Mouse (Mus musculus) hindbrain, postnatal 0 days (tissue): ENCODE results near the gene Cdyl. TPM values are rescaled to one million over a fixed set of nuclear protein-coding genes. Genes with fewer than 3 reads are reported as not detected.
A peak's percentile ranks its signal among the peaks of the same experiment; 100 is the strongest.

Source experiments
- ATAC-seq: fragments of 200-750 bp; cut with Nextera tagmentation; 2 replicates; pipeline ENCODE4 v1.8.0; 2017; ENCODE audit warnings: mild to moderate bottlenecking, moderate TSS enrichment, moderate library complexity
- DNase-seq: peaks from one replicate; pipeline ENCODE4 v3.0.0-alpha.2; 2015; ENCODE audit warnings: low spot score
- H3K27ac ChIP-seq: fragments of 300-500 bp; sonication (generic); 2 replicates; pipeline ENCODE4 v1.5.1; 2014; ENCODE audit warnings: mild to moderate bottlenecking
- H3K27me3 ChIP-seq: fragments of 300-500 bp; sonication (generic); 2 replicates; pipeline ENCODE4 v1.6.1; 2014; ENCODE audit warnings: low read length, mixed read lengths; ENCODE audit not compliant: insufficient read depth
- H3K36me3 ChIP-seq: fragments of 300-500 bp; sonication (generic); 2 replicates; pipeline ENCODE4 v1.6.1; 2014; ENCODE audit warnings: low read length, mixed read lengths; ENCODE audit not compliant: insufficient read depth
- H3K4me1 ChIP-seq: fragments of 300-500 bp; sonication (generic); 2 replicates; pipeline ENCODE4 v1.6.1; 2014; ENCODE audit warnings: antibody characterized with exemption, low read length, mixed read lengths; ENCODE audit not compliant: insufficient read depth
- H3K4me2 ChIP-seq: fragments of 300-500 bp; sonication (generic); 2 replicates; pipeline ENCODE4 v1.6.1; 2014; ENCODE audit warnings: low read depth, mild to moderate bottlenecking, low read length, moderate library complexity, mixed read lengths
- H3K4me3 ChIP-seq: fragments of 300-500 bp; sonication (generic); 2 replicates; pipeline ENCODE4 v1.5.1; 2014; ENCODE audit warnings: low read length
- H3K9ac ChIP-seq: fragments of 300-500 bp; sonication (generic); replicated peaks from 2 replicates; pipeline ENCODE4 v1.6.1; 2014; ENCODE audit warnings: mild to moderate bottlenecking, low read length, moderate library complexity, mixed read lengths
- H3K9me3 ChIP-seq: fragments of 300-500 bp; sonication (generic); 2 replicates; pipeline ENCODE4 v1.6.1; 2016; ENCODE audit warnings: low read length, mixed read lengths
- CTCF ChIP-seq: IDR thresholded peaks from 2 replicates; pipeline ENCODE4 v1.5.1; 2016; ENCODE audit warnings: antibody characterized with exemption, control low read depth, low read depth
- WGBS: fragments of 180-500 bp; shearing (Covaris S2); extraction: QIAGEN DNeasy Blood & Tissue Kit; methylation state at CpG from one replicate; pipeline ENCODE4 v1.1.7; 2014; 5-methylcytosine and 5-hydroxymethylcytosine counted together
- polyA plus RNA-seq: library from polyadenylated mRNA; unstranded; fragments of >200 nt; fragmentation: Nextera tagmentation; extraction: Ambion mirVana; gene quantifications from 2 replicates; pipeline ENCODE4 v1.2.1, GENCODE M21; 2015
- total RNA-seq: library from RNA; depleted of rRNA; stranded (reverse); fragments of >200 nt; gene quantifications from 2 replicates; pipeline ENCODE4 v1.2.3, GENCODE M21; 2014

Gene Cdyl
- total and polyA plus RNA-seq, 2 experiments from 2014 or later: 4.4 to 7.6 TPM

DNA sequence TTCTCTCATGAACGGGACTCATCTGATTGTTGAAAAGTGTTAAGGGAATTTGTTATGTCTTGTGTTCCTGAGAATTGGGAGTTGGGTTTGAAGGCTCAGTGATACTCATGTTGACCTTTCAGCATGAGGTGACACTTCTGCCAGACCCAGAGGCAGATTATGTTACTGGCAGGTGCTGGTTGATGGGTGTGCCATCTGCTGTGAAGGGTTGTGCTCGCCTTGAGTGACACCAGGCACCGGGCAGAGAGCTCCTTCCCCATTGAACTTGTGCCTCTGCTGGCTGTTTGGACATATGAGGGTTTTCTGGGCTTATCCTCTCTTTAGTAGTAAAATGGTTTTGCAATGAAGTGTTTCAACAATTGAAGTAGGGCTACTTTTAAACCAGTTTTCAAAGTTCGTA, 135.1 kb downstream of the Cdyl start:
- ATAC-seq: no peak
- H3K4me2 ChIP-seq: no peak overlapping the region
- TF ChIP-seq CTCF: no peak
- H3K36me3 ChIP-seq: no peaks in the 10 kb centered on the region
- no peak overlapping the region for H3K9ac ChIP-seq
- no peak for DNase-seq
- H3K4me3 ChIP-seq: no peak overlapping the region
- no peak overlapping the region for H3K27ac ChIP-seq
- H3K27me3 ChIP-seq: no peaks in the 10 kb centered on the region
- H3K9me3 ChIP-seq: no peaks in the 10 kb centered on the region
- peaks cover 3% of the 10 kb centered on the region for H3K4me1 ChIP-seq
- 78% methylated on average over 4 of the region's 4 CpGs for WGBS

DNA sequence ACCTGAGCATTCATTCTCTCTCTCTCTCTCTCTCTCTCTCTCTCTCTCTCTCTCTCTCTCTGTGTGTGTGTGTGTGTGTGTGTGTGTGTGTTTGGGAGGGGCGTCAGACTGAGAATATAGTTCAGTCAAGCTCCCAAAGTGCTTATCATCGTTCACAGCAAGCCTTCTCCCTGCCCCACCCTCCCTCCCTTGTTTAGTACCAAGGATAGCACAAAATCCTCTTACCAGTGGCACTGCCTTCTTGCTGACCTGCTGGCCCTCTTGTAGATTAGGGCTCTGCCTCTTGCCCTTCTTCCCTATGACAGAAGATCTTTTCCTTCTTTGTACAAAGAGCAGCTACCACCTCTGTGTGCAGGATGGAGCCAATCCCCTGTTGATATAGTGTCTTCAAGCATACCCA, 136.3 kb downstream of the Cdyl start:
- no peak overlapping the region for H3K9ac ChIP-seq
- no peaks in the 10 kb centered on the region for H3K36me3 ChIP-seq
- no peak overlapping the region for H3K4me3 ChIP-seq
- no peak overlapping the region for H3K4me2 ChIP-seq
- no peak for DNase-seq
- no peaks in the 10 kb centered on the region for H3K9me3 ChIP-seq
- no peaks in the 10 kb centered on the region for H3K27me3 ChIP-seq
- H3K4me1 ChIP-seq: peaks cover 3% of the 10 kb centered on the region
- no peak overlapping the region for H3K27ac ChIP-seq
- ATAC-seq: no peak
- TF ChIP-seq CTCF: no peak
- WGBS: 47% methylated on average over 2 of the region's 2 CpGs

- Histone ChIP-seq H3K4me3 (no peak overlapping the region), H3K4me2 (no peak overlapping the region), H3K4me1 (peaks cover 3% of the 10 kb centered on the region), H3K9me3 (no peaks in the 10 kb centered on the region), H3K27me3 (no peaks in the 10 kb centered on the region), H3K9ac (no peak overlapping the region), H3K36me3 (no peaks in the 10 kb centered on the region), H3K27ac (no peak overlapping the region)
- 48% methylated on average over 4 of the region's 4 CpGs for WGBS
- no peak for TF ChIP-seq CTCF
- ATAC-seq (no peak), DNase-seq (no peak)
Observed at GRCm38 (mm10) chr13:35796352-35796751, 136.7 kb downstream of the Cdyl start.

- DNase-seq (no peak), ATAC-seq (no peak)
- no peaks in the 10 kb centered on the region for H3K27me3 ChIP-seq
- H3K4me3 ChIP-seq: no peak overlapping the region
- no peak for TF ChIP-seq CTCF
- no peaks in the 10 kb centered on the region for H3K9me3 ChIP-seq
- H3K9ac ChIP-seq: no peak overlapping the region
- no peak overlapping the region for H3K4me2 ChIP-seq
- no peak overlapping the region for H3K27ac ChIP-seq
- 90% methylated on average over 13 of the region's 13 CpGs for WGBS
- H3K4me1 ChIP-seq: peaks cover 3% of the 10 kb centered on the region
- H3K36me3 ChIP-seq: no peaks in the 10 kb centered on the region
Observed at GRCm38 (mm10) chr13:35797811-35798522, 138.3 kb downstream of the Cdyl start.

GRCm38 (mm10) chr13:35798645-35799044, 139.0 kb downstream of the Cdyl start:
- no peaks in the 10 kb centered on the region for H3K36me3 ChIP-seq
- DNase-seq: peak; percentile 57
- peak; percentile 69 for TF ChIP-seq CTCF
- H3K9ac ChIP-seq: no peak overlapping the region
- H3K9me3 ChIP-seq: no peaks in the 10 kb centered on the region
- H3K4me3 ChIP-seq: no peak overlapping the region
- no peak overlapping the region for H3K4me2 ChIP-seq
- peaks cover 3% of the 10 kb centered on the region for H3K4me1 ChIP-seq
- peak; percentile 32; the same call in 1 of the 2 replicates for ATAC-seq
- H3K27me3 ChIP-seq: no peaks in the 10 kb centered on the region
- WGBS: 67% methylated on average over 9 of the region's 9 CpGs
- H3K27ac ChIP-seq: no peak overlapping the region

DNA sequence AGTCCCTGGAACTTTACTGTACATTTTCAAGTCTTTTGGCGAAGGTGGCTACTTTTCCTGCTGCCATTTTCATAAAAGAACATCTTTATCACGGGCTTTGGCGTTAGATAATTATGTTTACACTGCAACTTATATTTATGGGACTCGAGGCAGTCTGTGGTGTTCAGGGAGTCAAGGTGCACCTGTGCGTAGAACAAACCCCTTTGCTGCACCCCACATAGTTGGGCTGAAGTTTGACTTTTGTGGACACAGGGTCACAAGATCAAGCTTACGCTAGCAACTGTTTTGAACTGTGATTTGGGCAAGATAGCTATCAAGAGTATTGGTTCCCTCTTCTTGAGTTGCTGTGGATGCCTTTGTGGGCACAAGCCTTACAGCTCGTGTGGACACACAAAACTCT, 140.6 kb downstream of the Cdyl start:
- H3K4me3 ChIP-seq: no peak overlapping the region
- H3K9me3 ChIP-seq: no peaks in the 10 kb centered on the region
- DNase-seq: no peak
- 91% methylated on average over 7 of the region's 7 CpGs for WGBS
- H3K36me3 ChIP-seq: no peaks in the 10 kb centered on the region
- TF ChIP-seq CTCF: no peak
- no peaks in the 10 kb centered on the region for H3K27me3 ChIP-seq
- H3K4me1 ChIP-seq: no peaks in the 10 kb centered on the region
- H3K9ac ChIP-seq: no peak overlapping the region
- no peak overlapping the region for H3K27ac ChIP-seq
- no peak overlapping the region for H3K4me2 ChIP-seq
- ATAC-seq: no peak

GRCm38 (mm10) chr13:35805727-35806126, 146.1 kb downstream of the Cdyl start:
- ATAC-seq: no peak
- no peak overlapping the region for H3K9ac ChIP-seq
- no peak overlapping the region for H3K4me2 ChIP-seq
- H3K36me3 ChIP-seq: no peaks in the 10 kb centered on the region
- H3K9me3 ChIP-seq: no peaks in the 10 kb centered on the region
- H3K4me3 ChIP-seq: no peak overlapping the region
- 0 out of 2 replicates have a peak, but pooled peaks cover 2% of the 10 kb centered on the region for H3K4me1 ChIP-seq
- no peak for DNase-seq
- no peak for TF ChIP-seq CTCF
- 41% methylated on average over 3 of the region's 3 CpGs for whole genome bisulfite sequencing
- no peak overlapping the region for H3K27ac ChIP-seq
- no peaks in the 10 kb centered on the region for H3K27me3 ChIP-seq
